8 mouse cellular contexts compared by ENCODE assay signal in the genomic region with DNA sequence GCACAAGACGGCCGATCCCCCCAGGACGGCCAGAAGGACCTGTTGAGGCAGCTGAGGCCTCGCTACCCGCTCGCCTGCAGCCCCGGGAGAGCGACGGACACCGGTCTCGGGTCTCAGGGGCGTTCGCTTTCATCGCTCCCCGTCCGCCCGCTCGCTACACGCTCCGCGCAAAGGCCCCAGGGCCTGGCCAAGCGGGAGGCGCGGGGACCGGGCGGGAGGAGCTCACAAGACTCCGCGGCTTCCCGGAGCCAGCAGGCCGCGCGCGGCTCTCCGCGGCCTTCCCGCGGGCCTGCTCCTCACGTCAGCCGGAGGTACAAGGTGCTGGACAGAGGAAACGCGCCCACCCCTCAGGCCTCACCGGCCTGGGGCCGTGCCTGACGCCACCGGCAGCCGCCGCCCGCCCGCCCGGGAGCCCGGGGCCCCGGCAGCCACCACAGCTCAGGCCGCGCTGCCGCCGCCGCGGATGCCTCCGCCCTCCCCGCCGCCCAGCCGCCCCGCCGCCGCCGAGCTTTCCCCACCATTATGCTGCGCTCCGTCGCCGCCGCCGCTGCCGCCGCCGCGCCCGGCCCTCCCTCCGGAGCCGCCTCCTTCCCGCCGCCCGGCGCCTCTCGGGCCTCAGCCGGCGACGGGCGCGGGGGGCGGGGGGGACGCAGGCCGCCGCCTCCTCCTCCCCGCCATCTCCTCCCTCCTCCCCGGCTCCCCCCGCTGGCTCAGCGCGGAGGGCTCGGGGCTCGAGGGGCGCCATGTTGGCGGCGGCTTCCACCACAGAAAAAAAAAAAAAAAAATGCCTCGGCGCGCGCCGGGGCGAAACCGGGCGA. TPM values are rescaled to one million over a fixed set of nuclear protein-coding genes. Genes with fewer than 3 reads are reported as not detected.
DNase-seq lines count a peak whose midpoint lies in the region; ATAC-seq and TF ChIP-seq lines count a peak whose summit lies in the region.

No protein-coding gene starts in this region.

- H3K4me2 ChIP-seq in heart, embryonic 13.5 days, result peak overlapping the region; percentile 81
- H3K4me2 ChIP-seq in liver, embryonic 16.5 days (ENCODE audit: low read depth, low read length), result peak overlapping the region; percentile 85
- peak overlapping the region; percentile 64 for H3K4me2 ChIP-seq in neural tube, embryonic 13.5 days

- DNase-seq in CD4-positive helper T cell, adult 2 months (ENCODE audit: low read depth, low spot score), result peak; percentile 87
- peak; percentile 86 for DNase-seq in kidney, postnatal 10 days

- no peak for TF ChIP-seq POLR2A in bone marrow macrophage, adult 2 months (IDR thresholded peaks at IDR 0.05; ENCODE audit: borderline replicate concordance, low read depth, low read length)
- TF ChIP-seq POLR2A in testis, adult 2 months (IDR thresholded peaks at IDR 0.05; ENCODE audit: control insufficient read depth, low read depth, low read length), result peak; percentile 11; the same call in 1 of the 2 replicates

- H3K4me3 ChIP-seq in bone marrow macrophage, adult 2 months (ENCODE audit: insufficient read depth, low read length), result peak overlapping the region; percentile 93
- H3K4me3 ChIP-seq in heart, embryonic 13.5 days, result peak overlapping the region; percentile 89
- peak overlapping the region; percentile 67 for H3K4me3 ChIP-seq in liver, embryonic 16.5 days (ENCODE audit: low read depth, low read length)
- peak overlapping the region; percentile 98 for H3K4me3 ChIP-seq in neural tube, embryonic 13.5 days
- H3K4me3 ChIP-seq in testis, adult 2 months (ENCODE audit: control insufficient read depth, low read depth, low read length), result peak overlapping the region; percentile 97

- peak overlapping the region; percentile 68 for H3K27ac ChIP-seq in bone marrow macrophage, adult 2 months (ENCODE audit: insufficient read depth, low read depth, low read length)
- H3K27ac ChIP-seq in heart, embryonic 13.5 days (replicated peaks), result peak overlapping the region; percentile 100
- peak overlapping the region; percentile 87 for H3K27ac ChIP-seq in liver, embryonic 16.5 days (ENCODE audit: low read length)
- H3K27ac ChIP-seq in neural tube, embryonic 13.5 days (replicated peaks), result peak overlapping the region; percentile 100
- peak overlapping the region; percentile 90 for H3K27ac ChIP-seq in testis, adult 2 months (ENCODE audit: control insufficient read depth, insufficient read depth, low read depth, low read length)

- H3K36me3 ChIP-seq in heart, embryonic 13.5 days, result no peaks in the 10 kb centered on the region
- H3K36me3 ChIP-seq in liver, embryonic 16.5 days (ENCODE audit: control insufficient read depth, insufficient read depth), result no peaks in the 10 kb centered on the region
- H3K36me3 ChIP-seq in neural tube, embryonic 13.5 days, result no peaks in the 10 kb centered on the region
- no peaks in the 10 kb centered on the region for H3K36me3 ChIP-seq in testis, adult 2 months (ENCODE audit: control insufficient read depth, insufficient read depth, low read length)

- ATAC-seq in erythroblast, adult 5-6 weeks (replicated peaks; ENCODE audit: low FRiP score, poor library complexity, severe bottlenecking), result peak; percentile 44; the same call in 1 of the 2 replicates
- peak; percentile 82 for ATAC-seq in heart, embryonic 13.5 days (ENCODE audit: extremely low read depth, insufficient number of reproducible peaks, low FRiP score, low TSS enrichment)
- ATAC-seq in liver, embryonic 16.5 days (ENCODE audit: low read depth), result peak; percentile 72
- ATAC-seq in neural tube, embryonic 13.5 days (ENCODE audit: low read depth), result peak; percentile 78

- no peaks in the 10 kb centered on the region for H3K27me3 ChIP-seq in heart, embryonic 13.5 days (replicated peaks)
- H3K27me3 ChIP-seq in liver, embryonic 16.5 days (ENCODE audit: control insufficient read depth, insufficient read depth, low read depth, low read length), result peaks cover 6% of the 10 kb centered on the region
- H3K27me3 ChIP-seq in neural tube, embryonic 13.5 days, result no peaks in the 10 kb centered on the region
- no peaks in the 10 kb centered on the region for H3K27me3 ChIP-seq in testis, adult 2 months (ENCODE audit: control insufficient read depth, insufficient read depth, low read length)

- H3K9ac ChIP-seq in heart, embryonic 13.5 days, result peak overlapping the region; percentile 100
- peak overlapping the region; percentile 91 for H3K9ac ChIP-seq in liver, embryonic 16.5 days (ENCODE audit: low read depth, low read length)
- peak overlapping the region; percentile 100 for H3K9ac ChIP-seq in neural tube, embryonic 13.5 days

- TF ChIP-seq CTCF in bone marrow macrophage, adult 2 months (IDR thresholded peaks at IDR 0.05; ENCODE audit: low read depth, low read length), result no peak
- no peak for TF ChIP-seq CTCF in testis, adult 2 months (IDR thresholded peaks at IDR 0.05; ENCODE audit: control insufficient read depth, insufficient read depth, insufficient replicate concordance, low read depth, low read length)

- H3K9me3 ChIP-seq in heart, embryonic 13.5 days, result no peaks in the 10 kb centered on the region
- H3K9me3 ChIP-seq in liver, embryonic 16.5 days (replicated peaks; ENCODE audit: control insufficient read depth, low read length), result no peaks in the 10 kb centered on the region
- no peaks in the 10 kb centered on the region for H3K9me3 ChIP-seq in neural tube, embryonic 13.5 days

- H3K4me1 ChIP-seq in bone marrow macrophage, adult 2 months (ENCODE audit: control insufficient read depth, insufficient read depth, low read length), result peaks cover 14% of the 10 kb centered on the region
- H3K4me1 ChIP-seq in heart, embryonic 13.5 days, result peaks cover 63% of the 10 kb centered on the region
- peaks cover 26% of the 10 kb centered on the region for H3K4me1 ChIP-seq in liver, embryonic 16.5 days (ENCODE audit: control insufficient read depth, low read depth, low read length)
- peaks cover 44% of the 10 kb centered on the region for H3K4me1 ChIP-seq in neural tube, embryonic 13.5 days (replicated peaks)
- H3K4me1 ChIP-seq in testis, adult 2 months (ENCODE audit: control insufficient read depth, insufficient read depth, low read length), result peaks cover 4% of the 10 kb centered on the region

- 0% methylated on average over 54 of the region's 111 CpGs for WGBS in heart, embryonic 13.5 days
- WGBS in liver, embryonic 16.5 days (ENCODE audit: insufficient replicate concordance), result 0% methylated on average over 73 of the region's 111 CpGs
- under 1% methylated on average over 76 of the region's 111 CpGs for WGBS in neural tube, embryonic 13.5 days

RNA-seq across cellular contexts. Expression of gene Zmynd11, which starts 1.1 kb away (rescaled TPM):
- polyA plus RNA-seq in bone marrow macrophage, adult 2 months (2012; ENCODE audit: insufficient read depth, insufficient read length, missing spikeins), result 74.8 and 76.5 TPM in 2 replicates
- total RNA-seq in erythroblast, adult 5-6 weeks (2015; ENCODE audit: low replicate concordance), result 1.5 and 14.8 TPM in 2 replicates
- total RNA-seq in erythroblast, adult 5-6 weeks (2017; ENCODE audit: low replicate concordance), result 12.3 and 18.8 TPM in 2 replicates
- 98.4 and 103 TPM in 2 replicates for polyA plus RNA-seq in heart, embryonic 13.5 days (2015; fragmentation: Nextera tagmentation; extraction: Ambion mirVana)
- 20.6 and 22.0 TPM in 2 replicates for polyA plus RNA-seq in liver, embryonic 16.5 days (2015; fragmentation: Nextera tagmentation; extraction: Ambion mirVana)
- 104 and 120 TPM in 2 replicates for polyA plus RNA-seq in neural tube, embryonic 13.5 days (2015; fragmentation: Nextera tagmentation; extraction: Ambion mirVana)
- 12.8 and 13.1 TPM in 2 replicates for polyA plus RNA-seq in testis, adult 2 months (2012; rRNA removed)

Comparison
In these comparisons a context has a peak if more than half of its experiments do, and no peak if none do; other contexts are left out.
1. Peak in every context shown above with its lines: DNase-seq, ATAC-seq, H3K4me3 ChIP-seq and H3K27ac ChIP-seq.